Mouse (Mus musculus) lung, embryonic 16.5 days (tissue): ENCODE measurements around the gene Ctnna3. TPM values are rescaled to one million over a fixed set of nuclear protein-coding genes. Genes with fewer than 3 reads are reported as not detected.

ENCODE experiments used
- ATAC-seq: fragments of 200-750 bp; cut with Nextera tagmentation; 2 replicates; pipeline ENCODE4 v1.8.0; 2017; ENCODE audit warnings: low read depth, mild to moderate bottlenecking, moderate library complexity
- H3K27ac ChIP-seq: fragments of 300-500 bp; sonication (generic); 2 replicates; pipeline ENCODE4 v1.5.1; 2014; ENCODE audit warnings: mild to moderate bottlenecking, control low read depth, low read length
- H3K27me3 ChIP-seq: fragments of 300-500 bp; sonication (generic); 2 replicates; pipeline ENCODE4 v1.6.1; 2014; ENCODE audit warnings: low read depth, low read length, mixed read lengths; ENCODE audit not compliant: control insufficient read depth, insufficient read depth
- H3K36me3 ChIP-seq: fragments of 300-500 bp; sonication (generic); 2 replicates; pipeline ENCODE4 v1.6.1; 2014; ENCODE audit warnings: low read length; ENCODE audit not compliant: control insufficient read depth, insufficient read depth
- H3K4me1 ChIP-seq: fragments of 300-500 bp; sonication (generic); replicated peaks from 2 replicates; pipeline ENCODE4 v1.6.1; 2014; ENCODE audit warnings: low read length, mixed read lengths; ENCODE audit not compliant: control insufficient read depth, insufficient read depth
- H3K4me2 ChIP-seq: fragments of 300-500 bp; sonication (generic); 2 replicates; pipeline ENCODE4 v1.6.1; 2014; ENCODE audit warnings: low read depth, low read length, control low read depth
- H3K4me3 ChIP-seq: fragments of 300-500 bp; sonication (generic); 2 replicates; pipeline ENCODE4 v1.5.1; 2014; ENCODE audit warnings: mild to moderate bottlenecking, low read length, control low read depth
- H3K9ac ChIP-seq: fragments of 300-500 bp; sonication (generic); 2 replicates; pipeline ENCODE4 v1.6.1; 2014; ENCODE audit warnings: low read length, control low read depth
- H3K9me3 ChIP-seq: fragments of 300-500 bp; sonication (generic); 2 replicates; pipeline ENCODE4 v1.6.1; 2016; ENCODE audit warnings: low read length; ENCODE audit not compliant: control insufficient read depth
- WGBS: fragments of 180-500 bp; shearing (Covaris S2); extraction: QIAGEN DNeasy Blood & Tissue Kit; methylation state at CpG from one replicate; pipeline ENCODE4 v1.1.7; 2014; 5-methylcytosine and 5-hydroxymethylcytosine counted together
- polyA plus RNA-seq: library from polyadenylated mRNA; unstranded; fragments of >200 nt; fragmentation: Nextera tagmentation; extraction: Ambion mirVana; gene quantifications from 2 replicates; pipeline ENCODE4 v1.2.1, GENCODE M21; 2015

Gene Ctnna3
- polyA plus RNA-seq, 1 experiment from 2014 or later = 0.99 TPM

DNA sequence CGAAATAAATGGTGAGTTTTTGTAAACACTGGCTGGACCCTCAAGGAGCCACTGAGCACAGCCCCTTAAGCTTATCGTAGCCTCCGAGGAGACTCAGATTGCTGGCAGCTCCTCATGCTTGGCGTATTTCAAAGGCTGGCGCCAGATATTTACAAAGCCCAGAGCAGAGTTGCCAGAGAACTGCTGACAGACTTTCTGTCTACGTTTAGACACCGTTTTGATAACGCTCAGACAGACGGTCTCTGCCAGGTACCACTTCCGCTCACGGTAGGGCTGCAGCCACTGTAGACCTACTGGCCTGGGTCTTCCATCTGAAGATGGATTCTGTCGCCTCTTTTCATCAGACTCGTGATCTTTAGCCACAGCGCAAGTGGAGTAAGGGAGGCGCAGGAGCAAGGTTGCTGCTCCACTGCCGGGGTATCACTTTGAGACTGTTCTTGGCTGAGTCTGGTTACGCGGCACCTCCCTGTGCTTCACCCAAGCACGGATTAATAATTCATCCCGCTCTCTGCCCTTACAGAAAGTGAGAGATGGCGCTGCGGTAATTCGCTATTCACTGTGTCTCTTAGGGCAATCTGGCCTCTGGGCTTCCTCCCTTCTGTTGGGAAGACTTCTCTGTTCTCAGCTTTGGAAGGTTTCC is 456.7 kb downstream of the Ctnna3 start:
- H3K4me3 ChIP-seq = peak overlapping the region; percentile 26
- H3K9me3 ChIP-seq = no peaks in the 10 kb centered on the region
- ATAC-seq = peak; percentile 74
- H3K36me3 ChIP-seq = no peaks in the 10 kb centered on the region
- peak overlapping the region; percentile 42 for H3K4me2 ChIP-seq
- no peaks in the 10 kb centered on the region for H3K27me3 ChIP-seq
- 0 out of 2 replicates have a peak overlapping the region, but pooled peaks have one; percentile 0 for H3K27ac ChIP-seq
- no peaks in the 10 kb centered on the region for H3K4me1 ChIP-seq
- peak overlapping the region; percentile 4 for H3K9ac ChIP-seq
- 42% methylated on average over 23 of the region's 23 CpGs for WGBS

DNA sequence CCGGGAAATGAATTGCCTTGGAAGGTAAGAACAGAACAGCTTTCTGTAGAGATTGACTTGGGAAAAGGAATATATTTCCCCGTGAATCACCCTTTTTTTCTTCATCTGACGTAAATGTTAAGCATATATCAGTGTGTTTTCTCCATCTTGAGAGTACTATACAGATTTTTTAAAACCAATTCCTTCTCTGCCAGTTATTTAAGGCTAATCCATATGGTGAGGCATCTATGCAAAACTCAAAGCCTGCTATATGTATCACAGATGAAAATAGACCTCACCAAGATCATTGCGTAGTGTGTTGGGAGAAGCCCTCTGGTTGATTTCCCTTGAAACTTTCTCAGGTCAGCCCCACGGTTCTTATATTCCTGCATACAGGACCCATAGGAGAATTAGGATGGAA is 464.7 kb downstream of the Ctnna3 start:
- no peak overlapping the region for H3K9ac ChIP-seq
- no peaks in the 10 kb centered on the region for H3K4me1 ChIP-seq
- no peak for ATAC-seq
- H3K27ac ChIP-seq = no peak overlapping the region
- no peaks in the 10 kb centered on the region for H3K36me3 ChIP-seq
- WGBS = 90% methylated on average over 5 of the region's 5 CpGs
- no peak overlapping the region for H3K4me3 ChIP-seq
- H3K9me3 ChIP-seq = no peaks in the 10 kb centered on the region; the same call in 1 of the 2 replicates
- H3K27me3 ChIP-seq = no peaks in the 10 kb centered on the region
- H3K4me2 ChIP-seq = no peak overlapping the region

DNA sequence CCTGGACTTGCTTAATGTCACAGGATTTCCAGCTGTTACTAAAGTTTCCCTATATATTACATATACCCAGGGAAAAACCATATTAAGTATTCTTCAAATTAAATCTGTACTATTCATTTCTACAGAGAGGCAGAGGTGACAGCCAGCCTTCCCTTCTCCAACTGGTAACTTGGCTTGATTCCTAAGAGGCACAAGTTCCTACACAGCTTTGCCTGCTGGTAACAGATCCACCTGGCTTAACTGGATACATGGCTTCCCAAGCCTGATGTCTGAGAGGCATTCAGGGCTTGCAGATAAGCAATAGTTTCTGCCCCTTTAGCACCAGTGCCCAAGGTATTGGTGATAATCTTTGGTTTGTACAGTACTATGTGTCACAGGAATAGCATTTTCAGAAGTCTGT is 470.0 kb downstream of the Ctnna3 start:
- Histone ChIP-seq H3K4me1 (no peaks in the 10 kb centered on the region), H3K36me3 (no peaks in the 10 kb centered on the region), H3K9me3 (no peaks in the 10 kb centered on the region; the same call in 1 of the 2 replicates), H3K4me2 (no peak overlapping the region), H3K9ac (no peak overlapping the region), H3K27ac (no peak overlapping the region), H3K4me3 (no peak overlapping the region), H3K27me3 (no peaks in the 10 kb centered on the region)
- ATAC-seq = no peak

GRCm38 (mm10) chr10:63908878-63909277 is 479.0 kb downstream of the Ctnna3 start:
- no peak overlapping the region for H3K4me2 ChIP-seq
- no peak for ATAC-seq
- no peak overlapping the region for H3K9ac ChIP-seq
- H3K27ac ChIP-seq = no peak overlapping the region
- no peaks in the 10 kb centered on the region for H3K36me3 ChIP-seq
- H3K4me1 ChIP-seq = no peaks in the 10 kb centered on the region
- H3K4me3 ChIP-seq = no peak overlapping the region
- H3K9me3 ChIP-seq = no peaks in the 10 kb centered on the region
- H3K27me3 ChIP-seq = no peaks in the 10 kb centered on the region

DNA sequence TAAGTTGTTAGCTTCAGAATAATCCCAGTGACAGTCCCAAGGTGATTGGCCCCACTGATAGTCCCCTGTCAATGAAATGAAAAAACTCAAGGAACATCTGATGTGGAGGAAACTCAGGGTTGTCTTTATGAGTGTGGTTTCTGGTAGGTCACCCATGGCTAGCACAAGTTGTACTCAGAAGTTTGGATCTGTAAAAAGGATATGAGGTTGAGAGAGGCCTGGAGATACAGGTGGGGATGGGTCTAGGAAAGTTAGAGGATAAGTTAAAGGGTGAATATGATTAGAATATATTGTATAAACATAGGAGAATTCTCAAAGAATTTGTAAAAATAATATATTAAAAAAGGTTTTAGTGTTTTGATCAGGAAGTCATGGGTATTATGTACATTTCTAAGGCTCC is 497.4 kb downstream of the Ctnna3 start, which contains the start of gene Gm10118:
Gm10118 (minus strand) TSS at position 101 of the 400 bp plus-strand sequence.
- Histone ChIP-seq H3K4me2 (no peak within 1 kb of the TSS), H3K27me3 (no peaks in the 10 kb centered on the region), H3K4me3 (no peak within 1 kb of the TSS), H3K4me1 (no peaks in the 10 kb centered on the region), H3K9me3 (no peaks in the 10 kb centered on the region), H3K9ac (no peak within 1 kb of the TSS), H3K36me3 (no peaks in the 10 kb centered on the region), H3K27ac (no peak within 1 kb of the TSS)
- ATAC-seq = no peak

DNA sequence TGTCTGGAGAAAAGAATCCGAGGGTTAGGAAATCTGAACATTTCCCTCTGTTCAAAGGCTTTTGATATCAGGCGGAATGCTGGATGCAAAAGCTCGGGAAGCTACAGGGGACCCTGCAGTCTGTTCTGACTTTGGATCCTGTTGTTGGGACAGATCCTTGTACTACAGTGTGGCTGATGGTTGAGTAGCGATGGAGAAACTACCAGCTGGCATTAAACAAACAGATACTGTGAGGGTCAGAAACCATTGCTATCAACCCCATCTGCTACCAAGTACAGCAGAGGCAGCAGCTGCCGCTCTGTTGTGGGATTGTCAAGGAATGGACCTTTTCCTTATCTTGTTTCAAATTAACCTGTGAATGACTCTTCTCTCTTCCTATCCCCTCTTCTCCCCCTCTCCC is 504.0 kb downstream of the Ctnna3 start:
- H3K4me2 ChIP-seq = no peak overlapping the region
- no peak for ATAC-seq
- H3K4me3 ChIP-seq = no peak overlapping the region
- H3K4me1 ChIP-seq = no peaks in the 10 kb centered on the region
- H3K27me3 ChIP-seq = no peaks in the 10 kb centered on the region
- WGBS = 41% methylated on average over 5 of the region's 5 CpGs
- H3K27ac ChIP-seq = no peak overlapping the region
- H3K9me3 ChIP-seq = no peaks in the 10 kb centered on the region
- H3K9ac ChIP-seq = no peak overlapping the region
- H3K36me3 ChIP-seq = no peaks in the 10 kb centered on the region

GRCm38 (mm10) chr10:63945534-63945933 is 515.6 kb downstream of the Ctnna3 start:
- 54% methylated on average over 3 of the region's 3 CpGs for WGBS
- Histone ChIP-seq H3K9me3 (no peaks in the 10 kb centered on the region), H3K4me3 (no peak overlapping the region), H3K36me3 (no peaks in the 10 kb centered on the region), H3K27me3 (no peaks in the 10 kb centered on the region), H3K4me2 (no peak overlapping the region), H3K4me1 (no peaks in the 10 kb centered on the region), H3K9ac (no peak overlapping the region), H3K27ac (no peak overlapping the region)
- no peak for ATAC-seq

DNA sequence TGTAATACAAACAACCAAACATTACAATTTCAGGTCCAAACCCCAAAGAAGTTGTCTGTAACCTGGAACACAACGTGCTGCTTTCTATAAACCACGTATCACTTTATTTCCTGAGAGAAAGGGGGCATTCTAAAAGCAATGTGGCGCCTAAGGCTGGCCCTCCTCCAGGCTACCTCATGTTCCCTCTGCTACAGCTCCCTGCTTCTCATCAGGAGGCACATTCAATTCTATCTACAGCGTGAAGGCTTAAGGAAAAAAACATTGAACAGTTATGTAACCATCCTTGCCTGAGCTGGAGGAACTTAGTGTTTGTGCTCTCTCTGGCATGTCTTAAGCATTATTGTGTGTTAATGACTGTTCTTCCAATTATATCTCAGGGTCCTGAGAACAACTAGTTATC is 517.4 kb downstream of the Ctnna3 start:
- Histone ChIP-seq H3K9me3 (no peaks in the 10 kb centered on the region), H3K9ac (no peak overlapping the region), H3K36me3 (no peaks in the 10 kb centered on the region), H3K4me2 (no peak overlapping the region), H3K4me3 (no peak overlapping the region), H3K27me3 (no peaks in the 10 kb centered on the region), H3K27ac (no peak overlapping the region), H3K4me1 (no peaks in the 10 kb centered on the region; the same call in 1 of the 2 replicates)
- no peak for ATAC-seq
- WGBS = 77% methylated on average over 4 of the region's 4 CpGs

DNA sequence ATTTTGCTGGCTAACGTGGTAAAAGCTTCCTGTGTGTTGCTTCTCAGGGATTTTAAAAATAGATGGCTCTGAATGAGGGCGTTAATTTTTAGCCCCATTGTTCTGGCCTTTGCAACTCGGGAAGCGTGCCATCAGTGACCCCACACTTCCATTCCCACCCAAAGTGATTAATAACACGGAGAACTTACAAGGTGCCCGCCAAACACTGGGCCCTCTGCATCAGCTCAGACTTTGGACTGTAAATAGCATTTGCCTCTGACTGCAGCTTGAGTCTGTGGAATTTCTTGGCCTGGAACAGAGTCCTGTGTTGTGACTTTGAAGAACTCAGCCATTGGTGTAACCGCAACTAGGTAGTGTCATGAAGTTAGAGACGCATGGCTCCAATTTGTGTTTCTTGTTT is 521.0 kb downstream of the Ctnna3 start:
- H3K4me2 ChIP-seq = no peak overlapping the region
- no peaks in the 10 kb centered on the region for H3K27me3 ChIP-seq
- no peak overlapping the region for H3K27ac ChIP-seq

GRCm38 (mm10) chr10:63951481-63951880 is 521.6 kb downstream of the Ctnna3 start:
- 76% methylated on average over 1 of the region's 1 CpGs for WGBS
- Histone ChIP-seq H3K27ac (no peak overlapping the region), H3K9me3 (no peaks in the 10 kb centered on the region), H3K4me3 (no peak overlapping the region), H3K36me3 (no peaks in the 10 kb centered on the region), H3K27me3 (no peaks in the 10 kb centered on the region), H3K4me2 (no peak overlapping the region), H3K4me1 (peaks cover 2% of the 10 kb centered on the region; the same call in 1 of the 2 replicates), H3K9ac (no peak overlapping the region)
- peak; percentile 78 for ATAC-seq

More for the DNA sequence above, 521.0 kb downstream of the Ctnna3 start:
- ATAC-seq = peak; percentile 53; the same call in 1 of the 2 replicates
- H3K9me3 ChIP-seq = no peaks in the 10 kb centered on the region
- H3K36me3 ChIP-seq = no peaks in the 10 kb centered on the region
- no peak overlapping the region for H3K9ac ChIP-seq
- H3K4me1 ChIP-seq = peaks cover 2% of the 10 kb centered on the region; the same call in 1 of the 2 replicates
- WGBS = 35% methylated on average over 8 of the region's 8 CpGs
- H3K4me3 ChIP-seq = no peak overlapping the region
